ENCODE assay signal across 7 mouse cellular contexts in the genomic region with DNA sequence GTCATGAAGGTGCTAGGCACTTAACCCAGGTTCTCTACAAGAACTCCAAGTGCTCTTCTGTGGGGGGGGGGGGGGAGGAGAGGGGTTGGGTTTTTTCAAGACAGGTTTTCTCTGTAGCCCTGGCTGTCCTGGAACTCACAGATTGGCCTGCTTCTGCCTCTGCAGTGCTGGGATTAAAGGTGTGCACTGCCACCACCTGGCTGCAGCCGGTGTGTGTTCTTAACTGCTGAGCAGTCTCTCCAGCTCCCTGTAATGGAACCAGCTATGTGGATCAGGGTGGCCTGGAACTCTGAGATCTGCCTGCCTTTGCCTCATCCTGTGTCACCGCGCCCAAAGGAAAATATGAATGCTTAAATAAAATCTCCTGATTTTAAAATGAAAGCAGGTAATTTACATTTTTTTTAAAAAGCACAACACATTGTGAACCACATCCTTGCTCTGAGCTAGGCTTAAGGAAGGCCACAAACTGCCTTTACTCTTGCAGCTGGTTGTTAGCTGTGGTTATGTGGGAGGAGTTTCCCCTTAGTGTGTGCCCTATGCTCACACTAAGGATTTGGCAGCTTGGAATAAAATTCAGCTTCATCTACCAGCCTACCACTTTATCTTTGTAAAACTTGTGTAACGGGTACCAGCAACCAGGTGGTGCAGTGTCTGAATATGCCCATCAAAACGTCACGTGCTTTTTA.
DNase-seq lines count a peak whose midpoint lies in the region; ATAC-seq lines count a peak whose summit lies in the region.

No protein-coding gene starts in this region.

- no peaks in the 10 kb centered on the region for H3K9me3 ChIP-seq in liver, embryonic 12.5 days (replicated peaks)
- no peaks in the 10 kb centered on the region for H3K9me3 ChIP-seq in lung, embryonic 15.5 days

- H3K4me3 ChIP-seq in liver, embryonic 12.5 days: no peak overlapping the region
- H3K4me3 ChIP-seq in lung, embryonic 15.5 days: no peak overlapping the region

- DNase-seq in liver (peak; percentile 35), ZHBTc4 (ENCODE audit: low read depth, low spot score) (peak; percentile 65)
- DNase-seq in forelimb bud, embryonic 11.5 days (ENCODE audit: low read depth, low spot score): peak; percentile 52
- DNase-seq in thymus, postnatal 14 days: peak; percentile 69

- no peak overlapping the region for H3K27ac ChIP-seq in liver, embryonic 12.5 days
- H3K27ac ChIP-seq in lung, embryonic 15.5 days: peak overlapping the region; percentile 99; the same call in 1 of the 2 replicates

- ATAC-seq in liver, embryonic 12.5 days: no peak
- no peak for ATAC-seq in lung, embryonic 15.5 days (ENCODE audit: borderline replicate concordance, extremely low read depth, low FRiP score, low TSS enrichment)
- no peak for ATAC-seq in erythroblast, adult 5-6 weeks (replicated peaks; ENCODE audit: low FRiP score, poor library complexity, severe bottlenecking)

- no peaks in the 10 kb centered on the region for H3K36me3 ChIP-seq in liver, embryonic 12.5 days
- no peaks in the 10 kb centered on the region for H3K36me3 ChIP-seq in lung, embryonic 15.5 days

- H3K4me2 ChIP-seq in liver, embryonic 12.5 days: no peak overlapping the region
- H3K4me2 ChIP-seq in lung, embryonic 15.5 days: no peak overlapping the region

- WGBS in liver, embryonic 12.5 days (ENCODE audit: insufficient replicate concordance): 64% methylated on average over 6 of the region's 6 CpGs
- 72% methylated on average over 6 of the region's 6 CpGs for WGBS in lung, embryonic 15.5 days

- H3K9ac ChIP-seq in liver, embryonic 12.5 days: no peak overlapping the region
- no peak overlapping the region for H3K9ac ChIP-seq in lung, embryonic 15.5 days

- H3K4me1 ChIP-seq in liver, embryonic 12.5 days: peaks cover 29% of the 10 kb centered on the region
- H3K4me1 ChIP-seq in lung, embryonic 15.5 days: peaks cover 49% of the 10 kb centered on the region

- H3K27me3 ChIP-seq in liver, embryonic 12.5 days (replicated peaks): peaks cover 35% of the 10 kb centered on the region
- H3K27me3 ChIP-seq in lung, embryonic 15.5 days: no peaks in the 10 kb centered on the region
